Mouse (Mus musculus) MEL (cell line): ENCODE measurements at regions not wholly inside any gene's neighbourhood (a gene's known extent, or its start where the extent isn't known, plus 50 kb on each side); places are given as distances from the start of the nearest gene placed in this dataset.

Experiments
- DNase-seq: peaks from one replicate; pipeline ENCODE4 v3.0.0; 2011; ENCODE audit warnings: low read depth, low spot score
- H3K27ac ChIP-seq: 2 replicates; pipeline ENCODE4 v1.5.1; 2012; ENCODE audit warnings: low read depth, mild to moderate bottlenecking, control low read depth, low read length, moderate library complexity; ENCODE audit not compliant: control insufficient read depth
- H3K27me3 ChIP-seq, 2 experiments: fragments of 150-350 bp in 1 of 2; sonication (generic) in 1 of 2; 2 replicates each; pipeline ENCODE4 v1.6.1; 2012; ENCODE audit warnings: low read length in 2 of 2, mild to moderate bottlenecking in 2 of 2, improper control_type of control experiment in 1 of 2, moderate library complexity in 1 of 2; ENCODE audit not compliant: insufficient read depth in 2 of 2, control insufficient read depth in 1 of 2
- H3K36me3 ChIP-seq, 2 experiments: 2 replicates each; pipeline ENCODE4 v1.6.1; 2012 to 2014; ENCODE audit warnings: low read length in 2 of 2, improper control_type of control experiment in 1 of 2, inconsistent platforms in 1 of 2, mild to moderate bottlenecking in 1 of 2; ENCODE audit not compliant: insufficient read depth in 2 of 2, control insufficient read depth in 1 of 2
- H3K4me1 ChIP-seq, 2 experiments: fragments of 150-350 bp in 1 of 2; sonication (generic) in 1 of 2; 2 replicates each; pipeline ENCODE4 v1.6.1; 2012; ENCODE audit warnings: low read length in 2 of 2, improper control_type of control experiment in 1 of 2, mild to moderate bottlenecking in 1 of 2; ENCODE audit not compliant: insufficient read depth in 2 of 2, control insufficient read depth in 1 of 2
- H3K4me3 ChIP-seq, 2 experiments: fragments of 150-350 bp in 1 of 2; sonication (generic) in 1 of 2; 2 replicates each; pipeline ENCODE4 v1.5.1; 2012; ENCODE audit warnings: low read depth in 2 of 2, low read length in 2 of 2, mild to moderate bottlenecking in 2 of 2, moderate library complexity in 2 of 2, control low read depth in 1 of 2, improper control_type of control experiment in 1 of 2; ENCODE audit not compliant: control insufficient read depth in 1 of 2, insufficient read depth in 1 of 2
- H3K79me2 ChIP-seq: 2 replicates; pipeline ENCODE4 v1.6.1; 2012; ENCODE audit warnings: mild to moderate bottlenecking, low read length, moderate library complexity; ENCODE audit not compliant: control insufficient read depth, poor library complexity, insufficient read depth
- H3K9ac ChIP-seq: 2 replicates; pipeline ENCODE4 v1.6.1; 2012; ENCODE audit warnings: low read depth, mild to moderate bottlenecking, control low read depth, low read length, moderate library complexity; ENCODE audit not compliant: control insufficient read depth, poor library complexity, severe bottlenecking
- H3K9me3 ChIP-seq: fragments of 150-350 bp; sonication (generic); replicated peaks from 2 replicates; pipeline ENCODE4 v1.6.1; 2012; ENCODE audit warnings: mild to moderate bottlenecking, low read length, improper control_type of control experiment, moderate library complexity; ENCODE audit not compliant: insufficient read depth
- BHLHE40 ChIP-seq: IDR thresholded peaks from 2 replicates; pipeline ENCODE4 v1.6.1; 2012; ENCODE audit warnings: low read depth, mild to moderate bottlenecking, inconsistent platforms, low read length, improper control_type of control experiment, borderline replicate concordance
- CHD1 ChIP-seq: IDR thresholded peaks from 2 replicates; pipeline ENCODE4 v1.6.1; 2012; ENCODE audit warnings: low read depth, mild to moderate bottlenecking, inconsistent platforms, low read length, improper control_type of control experiment
- E2F4 ChIP-seq: IDR thresholded peaks from 2 replicates; pipeline ENCODE4 v1.6.1; 2011; ENCODE audit warnings: low read depth, low read length, improper control_type of control experiment, borderline replicate concordance
- EP300 ChIP-seq, 2 experiments: IDR thresholded peaks; 2 replicates each; pipeline ENCODE4 v1.6.1; 2011; ENCODE audit warnings: improper control_type of control experiment in 2 of 2, low read length in 2 of 2, low read depth in 1 of 2, mild to moderate bottlenecking in 1 of 2
- ETS1 ChIP-seq: IDR thresholded peaks from 2 replicates; pipeline ENCODE4 v1.6.1; 2012; ENCODE audit warnings: low read depth, mild to moderate bottlenecking, inconsistent platforms, low read length, improper control_type of control experiment, moderate library complexity
- MYB ChIP-seq: IDR thresholded peaks from 2 replicates; pipeline ENCODE4 v1.6.1; 2011; ENCODE audit warnings: mild to moderate bottlenecking, low read depth, low read length, improper control_type of control experiment
- MYC ChIP-seq: IDR thresholded peaks from 2 replicates; pipeline ENCODE4 v1.6.1; 2011; ENCODE audit warnings: low read depth, mild to moderate bottlenecking, low read length, improper control_type of control experiment, moderate library complexity
- NRF1 ChIP-seq: IDR thresholded peaks from 2 replicates; pipeline ENCODE4 v1.6.1; 2014; ENCODE audit warnings: low read depth, mild to moderate bottlenecking, inconsistent platforms, low read length, improper control_type of control experiment, moderate library complexity; ENCODE audit not compliant: poor library complexity, insufficient read depth, severe bottlenecking
- POLR2AphosphoS2 ChIP-seq: IDR thresholded peaks from 2 replicates; pipeline ENCODE4 v1.6.1; 2011; ENCODE audit warnings: low read length, improper control_type of control experiment
- POLR2AphosphoS5 ChIP-seq: IDR thresholded peaks from 2 replicates; pipeline ENCODE4 v1.6.1; 2012; ENCODE audit warnings: low read depth, borderline replicate concordance, mild to moderate bottlenecking, inconsistent platforms, low read length, moderate library complexity, mixed read lengths
- RCOR1 ChIP-seq: IDR thresholded peaks from 2 replicates; pipeline ENCODE4 v1.6.1; 2012; ENCODE audit warnings: low read depth, mild to moderate bottlenecking, inconsistent platforms, low read length, improper control_type of control experiment
- TAL1 ChIP-seq: IDR thresholded peaks from 2 replicates; pipeline ENCODE4 v1.6.1; 2012; ENCODE audit warnings: mild to moderate bottlenecking, inconsistent platforms, low read length, moderate library complexity, mixed read lengths
- TBP ChIP-seq: IDR thresholded peaks from 2 replicates; pipeline ENCODE4 v1.8.0; 2011; ENCODE audit warnings: low read depth, low read length, improper control_type of control experiment
- TCF12 ChIP-seq: IDR thresholded peaks from 2 replicates; pipeline ENCODE4 v1.6.1; 2014; ENCODE audit warnings: low read depth, mild to moderate bottlenecking, inconsistent platforms, low read length, improper control_type of control experiment, moderate library complexity
- USF1 ChIP-seq: IDR thresholded peaks from 2 replicates; pipeline ENCODE4 v1.6.1; 2014; ENCODE audit warnings: low read depth, mild to moderate bottlenecking, inconsistent platforms, low read length, improper control_type of control experiment, moderate library complexity
- USF2 ChIP-seq, 2 experiments: IDR thresholded peaks; 2 replicates each; pipeline ENCODE4 v1.6.1; 2011 to 2012; ENCODE audit warnings: improper control_type of control experiment in 2 of 2, low read length in 2 of 2, borderline replicate concordance in 1 of 2, inconsistent platforms in 1 of 2, low read depth in 1 of 2, mild to moderate bottlenecking in 1 of 2; ENCODE audit not compliant: insufficient read depth in 1 of 2
- ZC3H11A ChIP-seq: IDR thresholded peaks from 2 replicates; pipeline ENCODE4 v1.6.1; 2012; ENCODE audit warnings: low read depth, mild to moderate bottlenecking, inconsistent platforms, low read length, improper control_type of control experiment
- ZMIZ1 ChIP-seq: IDR thresholded peaks from 2 replicates; pipeline ENCODE4 v1.6.1; 2012; ENCODE audit warnings: low read depth, mild to moderate bottlenecking, inconsistent platforms, low read length, improper control_type of control experiment, moderate library complexity

DNA sequence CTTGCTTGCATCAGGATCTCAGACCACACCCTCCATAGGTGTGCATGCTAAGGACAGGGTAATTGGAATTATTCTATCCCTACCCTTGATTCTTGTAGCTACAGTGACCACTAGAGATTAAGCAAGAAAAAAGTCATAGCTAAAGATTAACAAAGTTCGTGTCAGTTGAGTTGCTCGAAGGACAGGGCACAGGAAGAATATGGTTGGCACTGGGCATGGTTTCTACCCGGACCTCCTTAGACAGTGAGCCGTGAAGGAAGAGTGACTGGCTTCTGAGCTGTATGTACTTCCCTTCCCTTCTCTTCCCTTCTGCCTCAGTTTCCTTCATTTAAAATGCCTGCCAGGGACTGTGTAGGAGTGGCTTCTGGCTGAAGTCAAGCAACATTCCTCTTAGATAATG, 100.0 kb downstream of the Nfkbiz start:
- TF ChIP-seq POLR2AphosphoS5 = no peak
- no peak for TF ChIP-seq POLR2AphosphoS2
- no peak for TF ChIP-seq TCF12
- TF ChIP-seq MYB = no peak
- no peak for TF ChIP-seq RCOR1
- Histone ChIP-seq H3K9me3 (no peaks in the 10 kb centered on the region), H3K36me3 (no peaks in the 10 kb centered on the region), H3K4me1 (no peaks in the 10 kb centered on the region), H3K9ac (no peak overlapping the region), H3K27ac (no peak overlapping the region), H3K4me3 (no peak overlapping the region), H3K27me3 (no peaks in the 10 kb centered on the region), H3K79me2 (no peaks in the 10 kb centered on the region)
- DNase-seq = no peak

DNA sequence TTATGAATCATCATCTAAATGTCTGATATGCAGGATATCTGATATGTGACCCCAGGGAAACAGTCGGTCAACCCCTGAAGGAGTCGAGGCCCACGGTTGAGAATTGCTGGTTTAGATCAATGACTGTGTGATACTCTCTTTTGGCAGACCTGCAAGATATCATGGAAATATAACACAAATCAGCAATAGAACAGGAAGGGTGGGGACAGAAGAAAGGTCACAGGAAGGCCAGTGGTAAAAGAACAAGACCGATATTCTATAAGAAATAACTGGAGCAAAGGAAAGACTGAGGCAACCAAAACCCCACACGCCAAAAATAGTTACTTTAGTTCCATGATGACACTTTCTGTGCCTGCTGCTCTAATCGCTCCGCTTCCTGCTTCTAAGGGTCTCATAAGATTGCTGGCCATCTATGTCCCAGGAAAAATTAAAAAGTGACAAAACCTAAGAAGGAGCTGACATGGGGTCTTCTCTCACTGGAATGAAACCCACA, 103.2 kb downstream of the Nfkbiz start:
- TF ChIP-seq E2F4 = no peak
- no peak for TF ChIP-seq MYB
- TF ChIP-seq EP300 (IDR thresholded peaks at IDR 0.05; ENCODE audit: low read depth in 1 of 2, low read length in 2 of 2) = no peak
- TF ChIP-seq ZMIZ1 = no peak
- TF ChIP-seq TCF12 = no peak
- TF ChIP-seq CHD1 = no peak
- TF ChIP-seq MYC = no peak
- TF ChIP-seq ZC3H11A = no peak
- TF ChIP-seq TAL1 = no peak
- TF ChIP-seq, all 39 proteins: peak for 0
- DNase-seq = no peak
- H3K27ac ChIP-seq = no peak overlapping the region
- H3K9me3 ChIP-seq = no peaks in the 10 kb centered on the region
- no peaks in the 10 kb centered on the region for H3K79me2 ChIP-seq
- no peaks in the 10 kb centered on the region for H3K36me3 ChIP-seq
- no peaks in the 10 kb centered on the region for H3K4me1 ChIP-seq
- no peaks in the 10 kb centered on the region for H3K27me3 ChIP-seq
- H3K4me3 ChIP-seq = no peak overlapping the region
- no peak overlapping the region for H3K9ac ChIP-seq

DNA sequence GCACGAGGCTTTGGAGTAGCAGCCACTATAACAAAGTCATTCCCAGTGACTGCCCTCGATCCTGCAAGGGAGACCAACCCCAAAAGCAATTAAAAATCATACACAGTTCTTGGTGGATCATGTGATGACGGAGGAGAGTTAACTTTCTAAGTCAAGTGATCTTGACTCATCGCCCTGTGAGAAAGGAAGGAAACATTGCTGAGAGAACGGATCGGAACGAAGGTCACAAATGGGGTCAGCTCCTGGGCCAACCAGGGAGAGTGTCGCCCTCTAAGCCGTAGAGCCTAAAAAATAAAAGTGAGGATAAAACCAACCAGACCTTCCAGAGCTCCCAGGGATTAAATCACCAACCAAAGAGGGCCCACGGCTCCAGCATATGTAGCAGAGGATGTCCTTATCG, 104.4 kb downstream of the Nfkbiz start:
- DNase-seq = no peak
- Histone ChIP-seq H3K9me3 (no peaks in the 10 kb centered on the region), H3K9ac (no peak overlapping the region), H3K79me2 (no peaks in the 10 kb centered on the region), H3K36me3 (no peaks in the 10 kb centered on the region), H3K27ac (no peak overlapping the region), H3K4me1 (no peaks in the 10 kb centered on the region), H3K27me3 (no peaks in the 10 kb centered on the region), H3K4me3 (no peak overlapping the region)
- TF ChIP-seq BHLHE40 (no peak), TCF12 (no peak), USF2 (IDR thresholded peaks at IDR 0.05; ENCODE audit: borderline replicate concordance in 1 of 2, insufficient read depth in 1 of 2, low read depth in 1 of 2, low read length in 2 of 2) (no peak), USF1 (no peak), RCOR1 (no peak), EP300 (IDR thresholded peaks at IDR 0.05; ENCODE audit: low read depth in 1 of 2, low read length in 2 of 2) (no peak), TBP (no peak), TAL1 (no peak), ZMIZ1 (no peak), ETS1 (no peak), NRF1 (no peak)
